Mouse (Mus musculus): ENCODE data around the gene Clec4a1. TPM values are rescaled to one million over a fixed set of nuclear protein-coding genes. Genes with fewer than 3 reads are reported as not detected.

Clec4a1 gene
- polyA plus RNA-seq, 1 experiment from 2014 or later: 1.0 TPM

Other genes starting within 250 kb of the Clec4a1 start
- gene Nanog, start 214.4 kb upstream of the Clec4a1 start, polyA plus RNA-seq (2015; fragmentation: Nextera tagmentation; extraction: Ambion mirVana): 0.13 TPM in 1 of 2 replicates, not detected in the other
- gene Slc2a3, start 120.2 kb upstream of the Clec4a1 start, polyA plus RNA-seq (2015; fragmentation: Nextera tagmentation; extraction: Ambion mirVana): 25.9 and 33.7 TPM in 2 replicates
- 8.1 and 8.5 TPM in 2 replicates for gene Foxj2, start 101.9 kb upstream of the Clec4a1 start, polyA plus RNA-seq (2015; fragmentation: Nextera tagmentation; extraction: Ambion mirVana)
- gene C3ar1, start 65.7 kb upstream of the Clec4a1 start, polyA plus RNA-seq (2015; fragmentation: Nextera tagmentation; extraction: Ambion mirVana): 1.0 and 1.8 TPM in 2 replicates
- 132 and 139 TPM in 2 replicates for gene Necap1, start 47.4 kb upstream of the Clec4a1 start, polyA plus RNA-seq (2015; fragmentation: Nextera tagmentation; extraction: Ambion mirVana)
- 0.79 and 1.5 TPM in 2 replicates for gene Clec4a3, start 30.7 kb downstream of the Clec4a1 start, polyA plus RNA-seq (2015; fragmentation: Nextera tagmentation; extraction: Ambion mirVana)
- gene Clec4a4, start 68.5 kb downstream of the Clec4a1 start, polyA plus RNA-seq (2015; fragmentation: Nextera tagmentation; extraction: Ambion mirVana): not detected in 2 replicates
- not detected in 2 replicates for gene Clec4b1, start 128.1 kb downstream of the Clec4a1 start, polyA plus RNA-seq (2015; fragmentation: Nextera tagmentation; extraction: Ambion mirVana)
- 0.95 and 1.8 TPM in 2 replicates for gene Clec4a2, start 184.6 kb downstream of the Clec4a1 start, polyA plus RNA-seq (2015; fragmentation: Nextera tagmentation; extraction: Ambion mirVana)